Mouse (Mus musculus): ENCODE measurements around the gene Elf2. TPM values are rescaled to one million over a fixed set of nuclear protein-coding genes. Genes with fewer than 3 reads are reported as not detected.
"Not testable (repeated sequence)": the region's sequence is repeated elsewhere in the genome, so short reads cannot be mapped to it uniquely, and the experiment has no call there.

Elf2 gene
- polyA plus RNA-seq, 1 experiment from 2014 or later: 69.6 TPM

DNA sequence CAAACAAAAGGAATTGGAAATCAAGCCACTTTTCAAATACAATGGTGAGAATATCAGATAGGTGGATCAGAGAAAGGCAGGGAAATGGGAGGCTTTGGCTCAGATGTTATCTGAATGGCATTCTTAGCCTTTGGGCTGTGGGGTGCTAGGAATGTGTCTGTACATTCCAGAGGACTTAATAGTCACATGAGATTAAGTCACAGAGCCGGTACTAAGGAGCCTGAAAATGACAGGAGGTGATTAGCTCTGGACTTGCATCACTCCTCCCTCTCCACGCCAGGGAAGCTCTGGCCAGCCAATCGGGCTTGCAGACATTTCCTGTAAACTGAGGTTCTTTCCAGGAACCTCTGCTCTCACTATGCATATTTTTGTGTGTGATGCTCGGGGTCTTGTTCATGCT, 119.6 kb downstream of the Elf2 start:
- DNase-seq (ENCODE audit: low read depth, low spot score): peak; percentile 64
- peak; percentile 70 for ATAC-seq
- TF ChIP-seq CTCF (IDR thresholded peaks at IDR 0.05): no peak
- in situ Hi-C loops (cut with MboI; ENCODE audit: low pct_unique_long_range_greater_than_20kb): no loop called here
- ChIA-PET POLR2A (interaction anchor here (0.6 to 1.5 kb wide), 2 partner anchors 17 to 20 kb away, joined by 3 to 4 read pairs; no protein-coding TSS in a partner anchor), CTCF (interaction anchor here (0.9 to 5.2 kb wide), 7 partner anchors 9 to 31 kb away, joined by 3 to 39 read pairs (median 5); no protein-coding TSS in a partner anchor)
- no peaks in the 10 kb centered on the region for H3K27me3 ChIP-seq

DNA sequence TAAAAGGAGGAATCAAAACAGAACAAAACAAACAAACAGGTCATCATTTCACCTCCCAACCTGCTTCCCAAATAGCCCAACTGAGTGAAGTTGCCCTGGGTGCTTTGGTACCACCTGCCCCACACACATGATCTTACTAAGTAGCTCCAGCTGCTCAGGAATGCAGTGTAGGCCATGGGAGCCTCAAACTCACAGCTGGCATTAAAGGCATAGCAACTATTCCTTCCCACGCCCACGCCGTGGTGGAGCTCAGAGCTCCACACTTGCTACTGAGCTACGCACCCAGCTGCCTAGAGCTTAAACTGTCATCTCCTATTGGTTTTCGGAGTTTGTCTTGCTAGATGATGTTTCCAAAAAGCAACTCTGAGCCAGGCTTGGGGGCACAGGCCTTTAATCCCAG, 121.2 kb downstream of the Elf2 start:
- POLR2A ChIA-PET: no interaction called here
- TF ChIP-seq CTCF (IDR thresholded peaks at IDR 0.05): no peak
- H3K27me3 ChIP-seq: no peaks in the 10 kb centered on the region
- ATAC-seq (no peak), DNase-seq (ENCODE audit: low read depth, low spot score) (no peak)
- in situ Hi-C loops (cut with MboI; ENCODE audit: low pct_unique_long_range_greater_than_20kb): no loop called here
- CTCF ChIA-PET: interaction anchor here (0.9 to 2.7 kb wide), 3 partner anchors 15 to 18 kb away, joined by 3 to 10 read pairs (median 8); no protein-coding TSS in a partner anchor

- in situ Hi-C loops (cut with MboI; ENCODE audit: low pct_unique_long_range_greater_than_20kb); ATAC-seq; H3K27me3 ChIP-seq; POLR2A ChIA-PET; DNase-seq (ENCODE audit: low read depth, low spot score): not testable (repeated sequence)
- CTCF ChIA-PET: interaction anchor here (2.7 kb wide), 1 partner anchor 17 kb away, joined by 10 read pairs; no protein-coding TSS in a partner anchor
These were observed 122.1 kb downstream of the Elf2 start for GRCm38 (mm10) chr3:51218385-51218784.

GRCm38 (mm10) chr3:51216351-51216750, 124.1 kb downstream of the Elf2 start:
- DNase-seq (ENCODE audit: low read depth, low spot score); H3K27me3 ChIP-seq; ATAC-seq; in situ Hi-C loops (cut with MboI; ENCODE audit: low pct_unique_long_range_greater_than_20kb): not testable (repeated sequence)
- POLR2A ChIA-PET: interaction anchor here (0.6 kb wide), 1 partner anchor 19 kb away, joined by 4 read pairs; no protein-coding TSS in a partner anchor
- CTCF ChIA-PET: interaction anchor here (1.1 to 1.5 kb wide), 2 partner anchors 15 to 16 kb away, joined by 4 to 10 read pairs; no protein-coding TSS in a partner anchor

- no peak for ATAC-seq
- TF ChIP-seq CTCF (IDR thresholded peaks at IDR 0.05): no peak
- POLR2A ChIA-PET: no interaction called here
- no peak for DNase-seq (ENCODE audit: low read depth, low spot score)
- no peaks in the 10 kb centered on the region for H3K27me3 ChIP-seq
- in situ Hi-C loops (cut with MboI; ENCODE audit: low pct_unique_long_range_greater_than_20kb): no loop called here
- CTCF ChIA-PET: interaction anchor here (0.8 to 1.5 kb wide), 3 partner anchors 12 to 17 kb away, joined by 3 to 10 read pairs (median 3); no protein-coding TSS in a partner anchor
These were observed 124.8 kb downstream of the Elf2 start for GRCm38 (mm10) chr3:51215681-51216080.

GRCm38 (mm10) chr3:51213111-51213510, 127.4 kb downstream of the Elf2 start:
- in situ Hi-C loops (cut with MboI; ENCODE audit: low pct_unique_long_range_greater_than_20kb): no loop called here
- no peak for ATAC-seq
- CTCF ChIA-PET: interaction anchor here (1.5 to 1.7 kb wide), 2 partner anchors 10 to 12 kb away, joined by 5 to 10 read pairs; no protein-coding TSS in a partner anchor
- no peak for TF ChIP-seq CTCF (IDR thresholded peaks at IDR 0.05)
- no peaks in the 10 kb centered on the region for H3K27me3 ChIP-seq
- DNase-seq (ENCODE audit: low read depth, low spot score): no peak
- POLR2A ChIA-PET: no interaction called here

GRCm38 (mm10) chr3:51210485-51210884, 130.0 kb downstream of the Elf2 start:
- no peaks in the 10 kb centered on the region for H3K27me3 ChIP-seq
- ATAC-seq: no peak
- ChIA-PET CTCF (no interaction called here), POLR2A (no interaction called here)
- no peak for DNase-seq (ENCODE audit: low read depth, low spot score)
- TF ChIP-seq CTCF (IDR thresholded peaks at IDR 0.05): no peak
- in situ Hi-C loops (cut with MboI; ENCODE audit: low pct_unique_long_range_greater_than_20kb): no loop called here

- TF ChIP-seq CTCF (IDR thresholded peaks at IDR 0.05): no peak
- CTCF ChIA-PET: interaction anchor here (1.4 kb wide), 1 partner anchor 11 kb away, joined by 3 read pairs; no protein-coding TSS in a partner anchor
- ATAC-seq: no peak
These were observed 130.8 kb downstream of the Elf2 start for GRCm38 (mm10) chr3:51209503-51210314.

DNA sequence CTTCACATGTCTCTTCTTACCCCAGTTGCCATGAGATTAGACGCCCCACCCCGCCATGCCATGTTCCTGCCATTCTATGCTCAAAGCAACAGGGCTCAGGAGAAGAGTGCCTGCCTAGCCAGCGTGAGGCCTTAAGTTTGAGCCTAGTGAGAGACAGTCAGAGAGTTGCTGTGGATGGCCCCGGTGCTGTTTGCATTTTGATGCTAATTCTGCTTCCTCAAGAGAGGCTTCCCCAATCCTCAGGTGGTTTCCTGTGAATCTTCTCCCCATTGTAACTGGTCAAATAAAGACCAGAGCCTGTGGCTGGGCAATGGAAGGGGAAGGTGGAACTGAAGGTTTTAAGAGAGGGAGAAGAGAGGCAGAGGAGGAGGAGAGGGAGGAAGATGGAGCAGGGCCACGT, 131.8 kb downstream of the Elf2 start:
- DNase-seq (ENCODE audit: low read depth, low spot score) (no peak), ATAC-seq (no peak)
- in situ Hi-C loops (cut with MboI; ENCODE audit: low pct_unique_long_range_greater_than_20kb): no loop called here
- no peak for TF ChIP-seq CTCF (IDR thresholded peaks at IDR 0.05)
- POLR2A ChIA-PET: no interaction called here
- no peaks in the 10 kb centered on the region for H3K27me3 ChIP-seq
- CTCF ChIA-PET: interaction anchor here (1.4 kb wide), 1 partner anchor 12 kb away, joined by 3 read pairs; no protein-coding TSS in a partner anchor

More at GRCm38 (mm10) chr3:51209503-51210314, 130.8 kb downstream of the Elf2 start:
- no peaks in the 10 kb centered on the region for H3K27me3 ChIP-seq
- POLR2A ChIA-PET: no interaction called here
- DNase-seq (ENCODE audit: low read depth, low spot score): no peak
- in situ Hi-C loops (cut with MboI; ENCODE audit: low pct_unique_long_range_greater_than_20kb): no loop called here

- CTCF ChIA-PET: no interaction called here
- POLR2A ChIA-PET: no interaction called here
- no peaks in the 10 kb centered on the region for H3K27me3 ChIP-seq
- no peak for DNase-seq (ENCODE audit: low read depth, low spot score)
- in situ Hi-C loops (cut with MboI; ENCODE audit: low pct_unique_long_range_greater_than_20kb): no loop called here
- no peak for TF ChIP-seq CTCF (IDR thresholded peaks at IDR 0.05)
- no peak for ATAC-seq
These were observed 133.9 kb downstream of the Elf2 start for GRCm38 (mm10) chr3:51206521-51206920.

- ChIA-PET POLR2A (no interaction called here), CTCF (interaction anchor here (0.9 to 2.2 kb wide), 3 partner anchors 15 to 84 kb away, joined by 3 to 8 read pairs (median 5); no protein-coding TSS in a partner anchor)
- TF ChIP-seq CTCF (IDR thresholded peaks at IDR 0.05): no peak
- ATAC-seq (no peak), DNase-seq (ENCODE audit: low read depth, low spot score) (no peak)
- in situ Hi-C loops (cut with MboI; ENCODE audit: low pct_unique_long_range_greater_than_20kb): no loop called here
- no peaks in the 10 kb centered on the region for H3K27me3 ChIP-seq
These were observed 135.6 kb downstream of the Elf2 start for GRCm38 (mm10) chr3:51204897-51205296.
